Mouse (Mus musculus) limb, embryonic 13.5 days (tissue): ENCODE data around the gene Kctd17. TPM values are rescaled to one million over a fixed set of nuclear protein-coding genes. Genes with fewer than 3 reads are reported as not detected.

Experiments used
- ATAC-seq: fragments of 200-750 bp; cut with Nextera tagmentation; 2 replicates; pipeline ENCODE4 v1.8.0; 2017; ENCODE audit warnings: low read depth, moderate number of reproducible peaks, moderate TSS enrichment; ENCODE audit not compliant: low FRiP score
- H3K27ac ChIP-seq: fragments of 300-500 bp; sonication (generic); 2 replicates; pipeline ENCODE4 v1.5.1; 2015; ENCODE audit warnings: inconsistent platforms, mild to moderate bottlenecking, moderate library complexity
- H3K27me3 ChIP-seq: fragments of 300-500 bp; sonication (generic); 2 replicates; pipeline ENCODE4 v1.6.1; 2015; ENCODE audit warnings: mild to moderate bottlenecking, inconsistent platforms
- H3K36me3 ChIP-seq: fragments of 300-500 bp; sonication (generic); 2 replicates; pipeline ENCODE4 v1.6.1; 2015; ENCODE audit warnings: inconsistent platforms, mild to moderate bottlenecking, moderate library complexity
- H3K4me1 ChIP-seq: fragments of 300-500 bp; sonication (generic); 2 replicates; pipeline ENCODE4 v1.6.1; 2015; ENCODE audit warnings: inconsistent platforms
- H3K4me2 ChIP-seq: fragments of 300-500 bp; sonication (generic); replicated peaks from 2 replicates; pipeline ENCODE4 v1.6.1; 2015; ENCODE audit warnings: inconsistent platforms, mild to moderate bottlenecking, moderate library complexity
- H3K4me3 ChIP-seq: fragments of 300-500 bp; sonication (generic); 2 replicates; pipeline ENCODE4 v1.5.1; 2015; ENCODE audit warnings: moderate library complexity, mild to moderate bottlenecking, inconsistent platforms
- H3K9ac ChIP-seq: fragments of 300-500 bp; sonication (generic); 2 replicates; pipeline ENCODE4 v1.6.1; 2015; ENCODE audit warnings: mild to moderate bottlenecking, inconsistent platforms
- H3K9me3 ChIP-seq: fragments of 300-500 bp; sonication (generic); 2 replicates; pipeline ENCODE4 v1.6.1; 2016; ENCODE audit warnings: inconsistent platforms
- WGBS: fragments of 180-500 bp; shearing (Covaris S2); methylation state at CpG from one replicate; pipeline ENCODE4 v1.1.7; 2015; 5-methylcytosine and 5-hydroxymethylcytosine counted together
- polyA plus RNA-seq: library from polyadenylated mRNA; unstranded; fragments of >200 nt; fragmentation: Nextera tagmentation; extraction: Ambion mirVana; gene quantifications from 2 replicates; pipeline ENCODE4 v1.2.1, GENCODE M21; 2015

Gene Kctd17
- polyA plus RNA-seq, 1 experiment from 2014 or later: 45.0 TPM

GRCm38 (mm10) chr15:78437237-78438017, 9.1 kb downstream of the Kctd17 start:
- Histone ChIP-seq H3K36me3 (peaks cover 33% of the 10 kb centered on the region), H3K9me3 (no peaks in the 10 kb centered on the region), H3K4me3 (peak overlapping the region; percentile 30), H3K4me1 (peaks cover 20% of the 10 kb centered on the region), H3K27me3 (peaks cover 27% of the 10 kb centered on the region), H3K4me2 (peak overlapping the region; percentile 63), H3K9ac (peak overlapping the region; percentile 59), H3K27ac (no peak overlapping the region)
- no peak for ATAC-seq
- 17% methylated on average over 23 of the region's 23 CpGs for WGBS

GRCm38 (mm10) chr15:78438018-78438394, 9.6 kb downstream of the Kctd17 start:
- Histone ChIP-seq H3K4me2 (no peak overlapping the region), H3K4me1 (peaks cover 20% of the 10 kb centered on the region), H3K4me3 (no peak overlapping the region), H3K9ac (no peak overlapping the region), H3K36me3 (peaks cover 28% of the 10 kb centered on the region), H3K27ac (no peak overlapping the region), H3K9me3 (no peaks in the 10 kb centered on the region), H3K27me3 (peaks cover 27% of the 10 kb centered on the region)
- WGBS: 54% methylated on average over 4 of the region's 4 CpGs
- ATAC-seq: no peak

- H3K4me2 ChIP-seq: no peak overlapping the region
- H3K36me3 ChIP-seq: peaks cover 23% of the 10 kb centered on the region
- H3K27me3 ChIP-seq: peaks cover 27% of the 10 kb centered on the region
- no peaks in the 10 kb centered on the region for H3K9me3 ChIP-seq
- ATAC-seq: no peak
- H3K27ac ChIP-seq: no peak overlapping the region
- no peak overlapping the region for H3K4me3 ChIP-seq
- H3K4me1 ChIP-seq: peaks cover 20% of the 10 kb centered on the region
- 52% methylated on average over 8 of the region's 8 CpGs for WGBS
- no peak overlapping the region for H3K9ac ChIP-seq
These were observed 10.1 kb downstream of the Kctd17 start for GRCm38 (mm10) chr15:78438505-78438904.

- WGBS: 62% methylated on average over 9 of the region's 9 CpGs
- H3K27me3 ChIP-seq: peaks cover 27% of the 10 kb centered on the region
- peaks cover 20% of the 10 kb centered on the region for H3K4me1 ChIP-seq
- H3K36me3 ChIP-seq: peaks cover 18% of the 10 kb centered on the region
- H3K4me3 ChIP-seq: no peak overlapping the region
- ATAC-seq: no peak
- H3K9me3 ChIP-seq: no peaks in the 10 kb centered on the region
- no peak overlapping the region for H3K4me2 ChIP-seq
- H3K27ac ChIP-seq: no peak overlapping the region
- no peak overlapping the region for H3K9ac ChIP-seq
These were observed 10.6 kb downstream of the Kctd17 start for GRCm38 (mm10) chr15:78438973-78439372.

GRCm38 (mm10) chr15:78442231-78442630, 13.9 kb downstream of the Kctd17 start:
- 92% methylated on average over 19 of the region's 19 CpGs for WGBS
- H3K4me3 ChIP-seq: no peak overlapping the region
- no peaks in the 10 kb centered on the region for H3K9me3 ChIP-seq
- H3K4me1 ChIP-seq: peaks cover 11% of the 10 kb centered on the region
- no peak overlapping the region for H3K27ac ChIP-seq
- H3K27me3 ChIP-seq: peaks cover 8% of the 10 kb centered on the region
- H3K9ac ChIP-seq: no peak overlapping the region
- no peaks in the 10 kb centered on the region for H3K36me3 ChIP-seq
- ATAC-seq: no peak
- H3K4me2 ChIP-seq: no peak overlapping the region

- Histone ChIP-seq H3K9me3 (no peaks in the 10 kb centered on the region), H3K27me3 (no peaks in the 10 kb centered on the region), H3K36me3 (no peaks in the 10 kb centered on the region), H3K9ac (peak overlapping the region; percentile 8; the same call in 1 of the 2 replicates), H3K27ac (no peak overlapping the region), H3K4me1 (0 out of 2 replicates have a peak, but pooled peaks cover 4% of the 10 kb centered on the region), H3K4me2 (no peak overlapping the region), H3K4me3 (no peak overlapping the region)
- WGBS: 51% methylated on average over 6 of the region's 6 CpGs
- no peak for ATAC-seq
These were observed 15.5 kb downstream of the Kctd17 start for GRCm38 (mm10) chr15:78443857-78444256.

- no peak overlapping the region for H3K27ac ChIP-seq
- H3K4me3 ChIP-seq: no peak overlapping the region
- no peaks in the 10 kb centered on the region for H3K27me3 ChIP-seq
- H3K4me1 ChIP-seq: peaks cover 11% of the 10 kb centered on the region; the same call in 1 of the 2 replicates
- H3K9me3 ChIP-seq: no peaks in the 10 kb centered on the region
- no peaks in the 10 kb centered on the region for H3K36me3 ChIP-seq
- no peak overlapping the region for H3K4me2 ChIP-seq
- ATAC-seq: no peak
- 48% methylated on average over 7 of the region's 7 CpGs for WGBS
- H3K9ac ChIP-seq: no peak overlapping the region
These were observed 18.8 kb downstream of the Kctd17 start for GRCm38 (mm10) chr15:78447121-78447520.

GRCm38 (mm10) chr15:78447746-78448535, 19.6 kb downstream of the Kctd17 start:
- peak; percentile 67; the same call in 1 of the 2 replicates for ATAC-seq

GRCm38 (mm10) chr15:78449131-78449530, 20.8 kb downstream of the Kctd17 start:
- no peak overlapping the region for H3K4me2 ChIP-seq
- H3K4me1 ChIP-seq: peaks cover 11% of the 10 kb centered on the region; the same call in 1 of the 2 replicates
- H3K9me3 ChIP-seq: no peaks in the 10 kb centered on the region
- H3K27ac ChIP-seq: peak overlapping the region; percentile 48; the same call in 1 of the 2 replicates
- 69% methylated on average over 6 of the region's 6 CpGs for WGBS
- H3K9ac ChIP-seq: no peak overlapping the region
- no peaks in the 10 kb centered on the region for H3K36me3 ChIP-seq
- ATAC-seq: no peak
- no peaks in the 10 kb centered on the region for H3K27me3 ChIP-seq
- no peak overlapping the region for H3K4me3 ChIP-seq

More at GRCm38 (mm10) chr15:78447746-78448535, 19.6 kb downstream of the Kctd17 start:
- Histone ChIP-seq H3K4me1 (peaks cover 11% of the 10 kb centered on the region; the same call in 1 of the 2 replicates), H3K4me3 (peak overlapping the region; percentile 40), H3K9me3 (no peaks in the 10 kb centered on the region), H3K9ac (peak overlapping the region; percentile 58), H3K27ac (peak overlapping the region; percentile 79; the same call in 1 of the 2 replicates), H3K4me2 (peak overlapping the region; percentile 71), H3K27me3 (no peaks in the 10 kb centered on the region), H3K36me3 (no peaks in the 10 kb centered on the region)
- 1% methylated on average over 22 of the region's 22 CpGs for WGBS

GRCm38 (mm10) chr15:78449694-78450418, 21.5 kb downstream of the Kctd17 start:
- WGBS: 29% methylated on average over 7 of the region's 7 CpGs
- Histone ChIP-seq H3K36me3 (no peaks in the 10 kb centered on the region), H3K4me2 (no peak overlapping the region), H3K4me1 (peaks cover 11% of the 10 kb centered on the region; the same call in 1 of the 2 replicates), H3K27me3 (no peaks in the 10 kb centered on the region), H3K4me3 (no peak overlapping the region), H3K9me3 (no peaks in the 10 kb centered on the region), H3K9ac (no peak overlapping the region), H3K27ac (no peak overlapping the region)
- ATAC-seq: no peak

GRCm38 (mm10) chr15:78450419-78450768, 22.0 kb downstream of the Kctd17 start:
- no peak overlapping the region for H3K4me3 ChIP-seq
- 82% methylated on average over 6 of the region's 6 CpGs for WGBS
- no peak overlapping the region for H3K4me2 ChIP-seq
- H3K4me1 ChIP-seq: peaks cover 12% of the 10 kb centered on the region; the same call in 1 of the 2 replicates
- no peaks in the 10 kb centered on the region for H3K9me3 ChIP-seq
- H3K36me3 ChIP-seq: no peaks in the 10 kb centered on the region
- no peaks in the 10 kb centered on the region for H3K27me3 ChIP-seq
- ATAC-seq: no peak
- H3K9ac ChIP-seq: no peak overlapping the region
- H3K27ac ChIP-seq: no peak overlapping the region

- no peaks in the 10 kb centered on the region for H3K27me3 ChIP-seq
- peaks cover 20% of the 10 kb centered on the region for H3K4me1 ChIP-seq
- no peaks in the 10 kb centered on the region for H3K36me3 ChIP-seq
- no peak overlapping the region for H3K9ac ChIP-seq
- no peak overlapping the region for H3K27ac ChIP-seq
- H3K4me3 ChIP-seq: no peak overlapping the region
- ATAC-seq: no peak
- no peaks in the 10 kb centered on the region for H3K9me3 ChIP-seq
- WGBS: 80% methylated on average over 2 of the region's 2 CpGs
- no peak overlapping the region for H3K4me2 ChIP-seq
These were observed 22.8 kb downstream of the Kctd17 start for GRCm38 (mm10) chr15:78451201-78451600.
